Mouse (Mus musculus): Measurements from ENCODE around the gene Ppargc1a.

Ppargc1a gene

DNA sequence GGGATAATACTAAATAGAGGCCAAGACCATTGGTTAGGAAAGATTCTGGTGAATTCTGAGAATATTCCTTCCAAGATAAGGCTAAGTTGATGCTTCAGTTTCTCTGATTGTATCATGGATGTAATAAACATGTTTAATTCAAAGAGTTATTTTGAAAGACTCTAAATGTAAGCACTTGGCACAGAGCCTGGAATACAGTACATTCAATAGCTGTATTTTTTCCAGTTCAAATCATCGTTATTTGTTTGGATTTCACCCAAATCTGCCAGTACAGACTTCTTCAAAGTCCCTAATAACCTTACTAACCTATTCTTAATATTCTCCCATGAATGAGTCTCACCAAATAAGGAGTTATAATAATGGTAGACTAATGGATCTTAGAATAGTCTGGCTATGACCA is 157.5 kb downstream of the Ppargc1a start:
- no peak for DNase-seq

DNA sequence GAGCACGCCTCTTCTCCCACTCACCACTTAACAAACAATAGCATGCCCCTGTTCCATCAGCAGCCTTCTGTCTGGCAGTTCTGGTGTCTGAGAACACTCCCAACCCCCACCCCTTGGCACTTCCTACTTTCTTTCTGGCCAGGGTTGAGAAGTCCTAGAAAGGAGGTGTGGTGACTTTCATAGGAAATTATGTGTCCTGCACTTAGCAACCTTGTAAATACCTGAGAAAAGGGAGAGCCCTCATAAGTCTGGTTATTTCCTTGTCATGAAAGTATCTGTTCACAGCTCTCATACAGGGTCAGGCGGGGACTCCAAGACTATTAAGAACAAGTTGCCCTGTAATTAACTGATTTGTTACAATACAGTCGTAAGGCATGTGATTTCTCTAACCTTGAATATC is 161.1 kb downstream of the Ppargc1a start:
- DNase-seq, result no peak
